Mouse (Mus musculus) right cerebral cortex, adult 18-20 months (tissue): ENCODE measurements around the gene Hoxc5.

Experiments used
- DNase-seq: peaks from one replicate; pipeline ENCODE4 v3.0.0; 2022; ENCODE audit warnings: mixed read lengths

Hoxc5 gene

DNA sequence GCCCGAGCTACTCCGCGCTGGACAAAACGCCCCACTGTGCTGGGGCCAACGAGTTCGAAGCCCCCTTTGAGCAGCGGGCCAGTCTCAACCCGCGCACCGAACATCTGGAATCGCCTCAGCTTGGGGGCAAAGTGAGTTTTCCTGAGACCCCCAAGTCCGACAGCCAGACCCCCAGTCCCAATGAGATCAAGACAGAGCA is at the start of gene Hoxc5:
Gene Hoxc5 (plus strand): TSS at position 132 of the 199 bp plus-strand sequence.
- no peak for DNase-seq

- DNase-seq = no peak
These were observed 49.2 kb upstream of the Hoxc5 start for GRCm38 (mm10) chr15:102917972-102918572.

DNA sequence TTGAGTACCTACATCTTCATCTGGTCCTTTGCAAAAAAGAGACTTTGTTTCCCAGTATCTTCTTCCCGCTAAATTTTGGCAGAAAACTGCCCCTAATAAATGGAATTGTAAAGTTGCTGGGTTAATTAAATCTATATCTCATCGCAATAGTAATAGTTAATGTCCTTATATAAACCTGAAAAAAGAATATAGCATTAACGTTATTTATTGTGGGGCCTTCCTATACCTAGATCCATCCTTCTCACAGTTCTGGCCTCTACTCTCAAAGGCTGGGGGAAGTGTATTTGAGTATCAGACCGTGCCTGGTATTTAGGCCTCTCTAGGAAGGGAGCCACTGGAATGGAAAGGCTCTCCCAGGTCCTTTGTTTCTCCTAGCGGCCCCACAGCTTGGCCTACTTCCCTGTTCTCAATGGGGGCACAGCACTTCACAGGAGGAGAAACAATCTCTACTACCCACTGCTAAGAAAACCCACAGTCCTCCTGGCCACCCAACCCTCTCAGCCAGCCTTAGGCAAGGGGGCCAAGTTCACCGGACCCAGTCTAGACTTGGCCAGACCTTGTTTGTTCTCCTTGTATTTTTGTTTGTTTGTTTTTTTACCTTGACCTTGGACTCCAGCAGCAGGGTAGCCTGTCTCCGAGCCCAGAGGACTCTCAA is 48.5 kb upstream of the Hoxc5 start:
- no peak for DNase-seq

- DNase-seq = no peak
These were observed 47.7 kb upstream of the Hoxc5 start for GRCm38 (mm10) chr15:102919336-102920180.

DNA sequence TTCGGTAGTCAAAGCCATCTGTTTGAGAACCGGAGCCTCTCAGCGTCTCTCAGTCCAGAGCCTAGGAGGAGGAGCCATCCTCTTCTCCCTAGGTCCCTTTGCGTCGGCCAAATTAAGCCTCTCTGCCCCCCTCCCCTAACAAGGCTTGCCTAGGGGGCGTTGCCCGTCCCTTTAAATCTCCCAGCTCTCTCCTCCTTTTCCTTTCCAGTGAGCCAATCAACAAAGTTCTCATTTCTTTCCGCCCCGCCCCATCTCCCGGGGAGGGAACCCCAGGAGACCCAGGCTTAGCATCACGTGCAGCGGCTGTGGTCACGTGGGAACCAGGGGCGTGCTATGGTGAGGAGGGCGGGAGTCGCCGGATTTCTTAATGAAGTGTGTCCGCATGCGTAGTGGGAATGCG is 46.6 kb upstream of the Hoxc5 start:
- no peak for DNase-seq

- no peak for DNase-seq
These were observed 45.9 kb upstream of the Hoxc5 start, which contains the start of gene Hoxc13 for GRCm38 (mm10) chr15:102921053-102922011. Gene Hoxc13 (plus strand): TSS chr15:102921103.

DNA sequence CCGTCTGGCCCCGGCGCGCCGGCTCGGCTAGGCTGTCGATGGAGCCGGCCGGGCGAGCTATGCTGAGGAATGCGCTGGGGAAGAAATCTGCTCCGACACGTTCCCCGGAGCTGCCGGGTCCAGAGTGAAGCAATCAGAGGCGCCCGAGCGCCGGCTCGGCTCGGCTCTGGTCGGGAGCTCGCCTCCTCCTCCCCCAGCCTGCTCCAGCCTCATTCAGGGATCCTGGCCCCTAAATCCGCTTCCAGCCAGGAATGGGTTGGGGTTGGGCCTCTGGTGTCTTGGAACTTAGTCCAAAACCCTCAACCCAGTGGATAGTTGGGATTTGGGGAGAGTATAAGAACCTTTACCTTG is 45.3 kb upstream of the Hoxc5 start:
- DNase-seq = no peak

- DNase-seq = no peak
These were observed 44.4 kb upstream of the Hoxc5 start for GRCm38 (mm10) chr15:102922636-102923500.

DNA sequence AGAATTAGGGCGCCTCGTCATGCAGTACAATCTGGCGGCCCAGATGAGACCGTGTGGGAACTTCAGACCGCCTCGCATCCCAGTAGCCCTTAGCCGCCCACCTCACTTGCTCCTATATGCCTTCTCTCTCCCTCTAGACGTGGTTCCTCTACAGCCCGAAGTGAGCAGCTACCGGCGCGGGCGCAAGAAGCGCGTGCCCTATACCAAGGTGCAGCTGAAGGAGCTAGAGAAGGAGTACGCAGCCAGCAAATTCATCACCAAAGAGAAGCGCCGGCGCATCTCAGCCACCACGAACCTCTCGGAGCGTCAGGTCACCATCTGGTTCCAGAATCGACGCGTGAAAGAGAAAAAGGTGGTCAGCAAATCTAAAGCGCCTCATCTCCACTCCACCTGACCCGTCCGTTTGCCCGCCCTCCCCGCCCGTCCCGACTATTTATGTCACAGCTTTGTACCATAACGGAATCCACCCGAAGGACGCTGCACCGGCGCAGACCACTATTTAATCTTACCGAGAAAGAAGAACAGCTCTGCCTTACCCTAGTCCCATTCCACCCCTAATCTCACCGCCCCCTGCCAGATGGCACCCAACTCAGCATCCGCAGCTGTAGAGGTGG is 40.1 kb upstream of the Hoxc5 start:
- DNase-seq = no peak

DNA sequence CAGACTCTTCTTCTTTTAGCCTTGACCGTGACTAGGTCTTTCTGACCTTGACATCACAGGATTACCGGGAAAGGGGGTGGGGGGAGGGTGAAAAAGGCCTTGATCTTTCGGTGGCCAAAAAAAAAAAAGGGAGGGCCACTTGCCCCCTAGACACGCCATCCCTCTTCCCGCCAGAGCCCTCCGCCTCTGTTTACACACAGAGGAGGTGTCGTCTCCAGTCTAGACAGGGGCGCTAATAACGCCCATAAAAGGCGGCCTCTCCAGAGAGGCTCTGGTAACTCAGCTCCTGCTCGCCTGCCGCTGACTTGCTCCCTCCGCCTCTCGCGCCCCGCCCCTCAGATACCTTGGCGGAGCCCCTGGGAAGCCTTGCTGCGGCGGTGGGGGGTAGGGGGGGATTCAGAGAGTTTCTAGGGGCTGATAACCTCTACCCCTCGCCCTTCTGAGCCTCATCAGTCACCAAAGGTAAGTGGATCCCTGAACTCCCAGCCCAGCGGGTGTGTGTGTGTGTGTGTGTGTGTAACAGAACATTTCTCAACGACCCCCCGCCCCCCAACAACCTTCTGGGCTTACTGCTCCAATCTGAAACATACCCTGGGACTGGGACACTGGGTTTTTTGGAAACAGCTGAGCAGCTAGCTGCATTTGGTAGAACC is 35.4 kb upstream of the Hoxc5 start:
- DNase-seq = no peak

GRCm38 (mm10) chr15:102934438-102934837 is 32.8 kb upstream of the Hoxc5 start:
- no peak for DNase-seq

DNA sequence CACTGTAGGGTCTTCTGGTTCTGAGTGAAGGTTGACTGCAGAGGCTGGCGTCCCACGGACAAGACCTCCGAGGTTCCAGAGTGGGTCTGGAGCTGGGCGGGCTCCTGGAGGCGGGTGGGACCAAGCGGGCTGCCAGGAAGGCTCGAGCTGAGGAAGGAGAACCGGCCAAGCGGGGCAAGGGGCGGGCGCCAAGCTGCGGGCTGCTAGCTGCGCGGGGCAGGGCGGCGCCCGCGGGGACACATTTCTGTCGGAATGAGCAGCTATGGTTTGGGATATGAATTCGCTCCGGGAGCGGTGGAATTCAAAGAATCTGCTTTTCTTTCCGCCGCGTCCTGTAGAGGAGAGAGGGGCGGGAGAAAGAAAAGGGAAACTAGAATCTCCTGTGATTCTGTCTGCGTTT is 32.3 kb upstream of the Hoxc5 start:
- no peak for DNase-seq

GRCm38 (mm10) chr15:102936279-102936972 is 30.8 kb upstream of the Hoxc5 start, which contains the start of gene Hoxc12:
Gene Hoxc12 (plus strand): TSS chr15:102936757.
- DNase-seq = no peak

- DNase-seq = no peak
These were observed 30.1 kb upstream of the Hoxc5 start for GRCm38 (mm10) chr15:102937036-102937666.

DNA sequence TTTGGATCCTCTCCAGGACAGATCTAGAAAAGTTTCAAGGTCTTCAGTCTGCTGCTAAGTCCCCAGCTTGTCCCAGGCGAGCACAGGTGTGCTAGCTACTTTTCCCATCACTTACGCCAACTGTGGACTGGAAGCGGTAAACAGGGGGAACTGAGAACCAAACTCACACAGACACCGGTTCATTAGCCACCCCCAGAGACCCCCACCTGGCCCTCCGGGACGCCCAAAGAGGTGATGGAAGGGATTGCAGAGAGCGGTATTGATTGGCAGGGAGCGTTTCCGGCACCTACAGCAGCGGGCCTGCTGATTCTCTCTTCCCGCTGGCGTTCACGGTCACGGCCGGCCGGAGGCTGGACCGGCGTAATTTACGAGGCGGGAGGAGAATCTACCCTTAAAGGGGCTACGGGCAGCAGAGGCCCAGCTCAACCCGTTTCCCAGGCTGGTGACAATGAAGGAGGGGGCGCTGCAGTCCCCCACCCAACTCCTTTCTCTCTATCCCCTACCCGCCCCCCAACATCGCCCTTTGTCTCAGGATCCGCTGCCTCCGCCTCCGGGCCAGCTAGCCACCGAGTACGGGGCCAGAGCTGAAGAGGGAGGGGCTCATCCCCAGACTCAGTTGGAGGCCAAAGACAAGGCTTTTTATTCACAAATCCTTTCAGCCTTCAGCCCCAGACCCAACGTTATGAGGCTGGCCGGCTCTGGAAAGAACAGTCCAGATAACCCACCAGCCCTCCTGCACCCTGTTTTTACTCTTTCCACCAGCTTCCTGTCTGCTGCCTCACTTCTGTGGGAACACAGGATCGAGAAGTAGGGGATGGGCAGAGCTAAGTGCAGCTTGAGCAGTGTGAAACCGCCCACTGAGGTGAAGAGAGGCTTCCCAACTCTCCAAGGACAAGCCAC is 27.7 kb upstream of the Hoxc5 start:
- no peak for DNase-seq

DNA sequence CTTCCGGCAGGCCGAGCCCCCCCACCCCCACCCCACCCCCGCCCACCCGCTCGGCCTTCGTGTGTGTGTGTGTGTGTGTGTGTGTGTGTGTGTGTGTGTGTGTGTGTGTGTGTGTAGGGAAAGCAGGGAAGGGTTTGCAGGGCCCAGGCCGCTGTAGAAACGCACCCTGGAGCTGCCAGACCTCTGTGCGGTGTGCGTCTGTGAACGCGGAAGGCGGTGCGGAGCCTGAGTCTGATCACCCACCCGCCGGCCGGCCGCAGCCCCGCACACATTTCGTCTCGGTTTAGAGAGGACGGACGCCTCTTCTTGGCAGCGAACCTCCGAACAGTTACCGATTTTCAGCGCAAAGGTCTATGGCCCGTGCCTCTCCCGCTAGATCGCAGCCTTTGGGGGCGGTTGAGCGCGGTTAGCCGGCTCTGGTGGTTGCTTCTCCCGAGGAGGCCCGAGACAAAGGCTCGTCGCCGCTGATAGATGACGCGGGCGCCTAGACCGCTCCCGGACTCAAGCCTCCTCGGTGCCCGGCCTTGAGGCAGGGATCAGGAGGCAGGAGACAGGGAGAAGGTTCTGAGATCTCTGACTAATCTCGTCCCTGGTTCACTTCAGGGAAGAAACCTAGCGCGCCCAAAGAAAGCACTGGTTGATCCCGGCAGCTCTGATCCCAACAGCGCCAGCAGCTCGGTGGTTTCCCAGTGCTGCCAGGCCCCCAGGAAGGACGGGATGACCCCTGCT is 24.3 kb upstream of the Hoxc5 start:
- no peak for DNase-seq

DNA sequence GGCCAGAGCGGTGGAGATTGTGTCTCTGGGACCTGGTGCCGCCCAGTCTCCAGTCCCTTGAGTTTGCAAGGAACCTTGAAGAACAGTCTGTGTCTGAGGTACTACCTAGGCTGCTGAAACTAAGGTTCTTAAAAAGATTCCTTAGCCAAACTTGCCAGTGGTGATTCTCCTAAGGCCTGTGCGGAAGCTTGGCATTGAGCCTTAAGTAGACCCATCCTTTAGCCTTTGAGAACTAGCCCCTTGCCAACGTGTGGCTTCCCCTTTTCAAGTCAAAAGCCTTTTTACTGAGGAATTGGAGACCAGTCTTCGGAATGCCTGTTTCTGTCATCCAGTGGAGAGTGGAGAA is 23.8 kb upstream of the Hoxc5 start:
- DNase-seq = no peak
